Mouse (Mus musculus) kidney, adult 18-20 months (tissue): ENCODE measurements around the gene Ssr2.
"Not testable (repeated sequence)": the region's sequence is repeated elsewhere in the genome, so short reads cannot be mapped to it uniquely, and the experiment has no call there.

ENCODE experiments used
- DNase-seq: peaks from one replicate; pipeline ENCODE4 v3.0.0; 2021

Gene Ssr2

DNA sequence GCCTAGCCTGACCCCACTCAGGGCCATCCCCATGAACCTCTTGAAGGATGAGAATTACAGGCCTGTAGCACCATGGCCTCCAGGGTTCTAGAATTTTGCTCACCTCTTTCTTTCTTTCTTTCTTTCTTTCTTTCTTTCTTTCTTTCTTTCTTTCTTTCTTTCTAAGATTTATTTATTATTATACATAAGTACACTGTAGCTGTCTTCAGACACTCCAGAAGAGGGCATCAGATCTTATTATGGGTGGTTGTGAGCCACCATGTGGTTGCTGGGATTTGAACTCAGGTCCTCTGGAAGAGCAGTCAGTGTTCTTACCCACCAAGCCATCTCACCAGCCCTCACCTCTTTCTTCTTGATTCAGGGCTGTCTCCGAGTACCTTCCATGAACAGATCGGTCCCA is 30.0 kb downstream of the Ssr2 start, which contains the start of gene Arhgef2:
Gene Arhgef2 (plus strand): TSS at position 301 of the 400 bp plus-strand sequence.
- DNase-seq: not testable (repeated sequence)

DNA sequence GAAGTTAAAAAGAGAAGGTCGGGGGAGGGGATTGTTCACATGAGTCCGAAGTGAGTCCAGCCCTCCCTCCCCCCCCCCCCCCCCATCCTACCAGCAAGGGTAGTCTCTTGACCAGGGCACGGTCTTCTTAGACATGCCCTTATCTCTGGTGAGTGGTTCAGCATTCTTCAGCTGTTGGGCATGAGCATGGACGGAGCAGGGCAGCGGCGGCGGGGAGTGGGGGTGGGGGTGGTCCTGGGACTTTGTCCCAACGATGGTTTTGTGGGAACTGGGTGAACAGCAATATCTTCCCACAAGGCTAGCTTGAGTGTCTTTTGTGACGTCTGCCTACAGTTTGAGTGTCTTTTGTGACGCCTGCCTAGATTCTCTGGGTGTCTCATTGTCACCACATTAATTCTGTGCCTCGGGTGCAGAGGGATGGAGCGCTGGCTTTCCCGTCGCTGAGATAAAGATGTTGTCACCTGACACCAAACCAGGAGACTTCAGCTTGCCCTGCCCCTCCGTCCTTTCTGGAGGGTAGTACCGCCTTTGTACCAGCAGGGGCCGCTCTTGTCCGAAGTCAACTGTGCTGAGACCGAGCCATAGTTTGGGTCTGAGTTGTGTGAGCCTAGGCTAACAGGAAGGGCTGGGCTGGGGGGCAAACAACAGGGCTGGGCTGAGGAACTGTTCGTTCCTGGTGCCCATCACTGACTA is 31.5 kb downstream of the Ssr2 start:
- DNase-seq: peak; percentile 92

- no peak for DNase-seq
Observed at GRCm38 (mm10) chr3:88607758-88608138, 32.1 kb downstream of the Ssr2 start.

GRCm38 (mm10) chr3:88609066-88609465 is 33.4 kb downstream of the Ssr2 start:
- no peak for DNase-seq

DNA sequence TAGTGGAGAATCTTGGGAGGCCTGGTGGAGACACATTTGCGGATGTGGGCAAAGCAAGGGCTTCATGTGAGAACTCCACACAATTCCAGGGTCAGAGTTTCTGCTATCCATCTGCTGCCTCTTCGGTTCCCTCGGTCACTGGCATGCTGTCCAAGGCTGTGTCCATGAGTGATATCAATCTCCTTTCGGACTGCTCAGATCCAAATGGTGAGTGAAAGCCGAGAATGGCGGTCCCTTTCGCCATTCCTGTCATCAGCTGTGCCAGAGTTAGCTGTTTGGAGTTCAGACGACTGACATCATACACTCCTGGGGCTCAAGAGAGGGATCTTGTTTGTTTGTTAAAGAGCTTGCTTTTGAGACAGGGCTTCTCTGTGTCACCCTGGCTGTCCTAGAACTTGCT is 38.7 kb downstream of the Ssr2 start:
- no peak for DNase-seq

- DNase-seq: peak; percentile 64
Observed at GRCm38 (mm10) chr3:88615117-88615516, 39.4 kb downstream of the Ssr2 start.

GRCm38 (mm10) chr3:88615902-88616391 is 40.3 kb downstream of the Ssr2 start:
- no peak for DNase-seq

- DNase-seq: no peak
Observed at GRCm38 (mm10) chr3:88616951-88617500, 41.4 kb downstream of the Ssr2 start.

DNA sequence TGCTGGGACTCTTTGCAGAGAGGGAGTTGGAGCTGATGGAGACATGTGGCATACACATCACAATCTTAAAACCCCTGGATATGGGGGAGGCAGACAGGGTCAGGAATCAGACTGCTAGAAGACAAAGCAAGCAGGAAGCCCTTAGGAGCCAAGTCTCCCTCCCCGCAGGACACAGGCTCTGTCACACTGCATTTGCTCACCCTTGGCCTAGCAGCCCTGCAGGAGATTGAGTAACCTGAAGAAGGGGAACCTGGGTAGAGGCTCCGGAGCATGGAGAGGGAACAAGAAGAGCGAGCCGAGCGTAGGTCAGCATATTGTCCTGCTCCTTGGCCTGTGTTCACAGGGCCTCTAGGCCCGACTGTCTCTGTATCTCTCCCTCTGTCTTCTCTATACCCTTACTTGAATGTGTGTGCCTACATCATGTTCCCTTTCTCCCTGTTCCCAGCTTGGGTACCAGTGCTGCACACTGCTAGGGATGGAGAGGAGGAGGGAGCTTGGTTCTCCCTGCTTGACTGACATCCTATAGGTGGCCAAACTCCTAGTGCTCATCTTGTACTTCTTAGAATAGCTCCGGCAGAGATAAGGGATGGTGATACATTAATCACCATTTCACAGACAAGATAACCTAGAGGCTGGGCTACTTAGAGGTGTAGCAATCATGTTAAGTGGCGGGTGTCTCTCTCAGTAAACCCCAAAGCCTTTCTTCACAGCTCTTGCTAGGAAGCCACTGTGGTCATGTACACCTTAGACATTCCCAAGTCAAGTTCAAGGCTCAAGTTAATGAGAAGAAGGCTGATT is 42.6 kb downstream of the Ssr2 start:
- DNase-seq: no peak

GRCm38 (mm10) chr3:88619113-88620097 is 43.7 kb downstream of the Ssr2 start:
- DNase-seq: peak; percentile 76

- DNase-seq: no peak
Observed at GRCm38 (mm10) chr3:88620146-88620991, 44.7 kb downstream of the Ssr2 start.

DNA sequence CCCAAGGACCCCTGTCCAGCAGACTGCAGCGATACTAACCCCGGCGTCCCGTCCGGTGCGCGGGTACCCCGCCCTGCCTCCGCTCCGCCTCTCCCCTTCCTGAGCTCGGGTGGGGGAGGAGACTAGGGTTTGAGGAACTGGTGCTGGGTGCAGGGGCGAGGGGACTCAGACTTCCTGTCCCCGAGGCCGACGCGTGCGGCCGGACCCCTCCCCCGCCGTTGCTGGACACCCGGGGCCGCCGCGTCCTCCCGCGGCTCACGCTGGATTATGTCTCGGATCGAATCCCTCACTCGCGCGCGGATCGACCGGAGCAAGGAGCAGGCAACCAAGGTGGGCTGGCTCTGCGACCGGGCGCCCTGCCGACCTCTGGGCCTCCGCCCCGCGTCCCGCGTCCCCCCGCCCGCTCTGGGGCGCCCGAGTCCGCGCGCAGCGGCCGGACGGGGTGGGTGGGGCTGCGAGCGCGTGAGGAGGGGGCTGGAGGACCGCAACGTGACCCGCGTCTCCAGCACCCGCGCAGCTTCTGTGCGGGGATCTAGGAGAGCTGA is 45.4 kb downstream of the Ssr2 start:
- peak; percentile 82 for DNase-seq

GRCm38 (mm10) chr3:88621537-88622112 is 45.9 kb downstream of the Ssr2 start:
- peak; percentile 71 for DNase-seq

GRCm38 (mm10) chr3:88622113-88622940 is 46.7 kb downstream of the Ssr2 start:
- peak; percentile 62 for DNase-seq

- no peak for DNase-seq
Observed at GRCm38 (mm10) chr3:88622941-88623345, 47.3 kb downstream of the Ssr2 start.

DNA sequence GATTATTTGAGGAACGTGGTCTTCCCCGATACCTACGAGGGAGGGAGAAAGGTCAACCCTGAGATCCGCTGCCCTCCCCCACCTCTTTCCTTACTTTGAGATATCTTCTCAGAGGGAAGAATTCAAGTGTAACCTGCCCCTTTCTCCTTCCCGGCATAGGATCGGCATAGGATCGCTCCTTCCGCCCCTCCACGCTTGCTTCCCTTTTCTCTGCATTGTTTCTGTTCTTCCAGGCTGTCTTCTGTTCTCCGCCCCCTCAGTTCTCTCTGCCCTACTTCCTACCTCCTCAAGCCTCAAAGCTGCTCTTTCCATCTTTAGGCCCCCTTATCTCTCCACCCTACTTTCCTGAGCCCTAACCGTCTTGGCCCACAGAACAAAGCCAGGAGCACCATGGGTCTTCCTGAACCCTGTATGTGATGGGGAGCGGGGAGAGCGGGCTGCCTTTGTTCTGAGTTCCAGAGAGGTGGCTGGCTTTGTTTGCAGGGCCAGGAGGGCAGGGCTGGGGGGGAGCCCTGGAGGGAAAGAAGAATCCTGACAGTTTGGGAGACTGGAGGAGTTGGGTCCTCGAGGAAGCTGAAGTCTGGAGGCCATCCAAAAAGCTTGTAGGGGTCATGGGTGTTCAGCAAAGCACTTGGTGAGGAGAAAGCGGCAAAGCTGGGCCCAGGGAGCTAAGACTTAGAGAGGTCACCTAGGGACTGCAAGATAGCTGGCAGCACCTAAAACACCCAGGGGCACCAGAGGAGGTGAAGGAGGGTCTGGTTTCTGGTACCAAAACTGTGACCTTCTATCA is 47.9 kb downstream of the Ssr2 start:
- DNase-seq: no peak

DNA sequence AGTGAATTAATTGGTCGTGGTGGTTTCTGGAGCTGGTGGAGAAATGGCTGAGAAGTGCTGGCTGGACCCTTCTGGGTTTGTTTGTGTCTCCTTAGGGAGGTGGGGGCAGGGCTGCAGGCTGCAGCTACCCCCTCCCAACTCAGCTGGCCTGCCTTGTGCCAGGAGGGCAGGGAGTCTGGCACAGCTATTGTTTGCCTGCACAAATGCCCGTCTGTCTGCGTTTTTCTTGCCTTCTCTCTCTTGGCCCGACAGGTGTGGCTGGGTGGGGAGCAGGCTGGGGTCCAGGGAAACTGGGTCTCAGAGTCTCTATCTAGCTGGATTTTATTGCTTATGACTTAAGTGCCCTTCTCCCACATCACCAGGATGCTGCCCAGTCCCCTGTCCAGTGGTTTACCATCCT is 48.6 kb downstream of the Ssr2 start:
- no peak for DNase-seq

DNA sequence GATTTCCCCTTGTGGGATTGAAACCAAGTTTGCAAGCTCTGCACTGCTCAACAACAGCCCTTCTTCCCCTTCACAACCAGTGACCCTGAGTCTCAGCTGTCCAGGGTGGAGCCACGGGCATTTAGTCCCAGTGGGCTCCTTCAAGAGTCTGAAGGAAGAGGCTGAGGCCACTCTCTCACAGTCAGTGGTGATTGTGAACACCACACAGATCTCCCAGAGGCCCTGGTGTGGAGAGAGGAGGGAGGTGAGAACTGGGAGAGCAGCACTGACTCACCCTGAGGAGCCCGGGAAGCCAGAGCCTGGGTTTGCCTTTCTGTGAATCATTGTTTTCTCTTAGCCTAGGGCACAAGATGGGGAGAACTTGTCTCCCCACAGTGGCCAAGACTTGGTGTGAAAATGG is 49.3 kb downstream of the Ssr2 start:
- DNase-seq: no peak

DNA sequence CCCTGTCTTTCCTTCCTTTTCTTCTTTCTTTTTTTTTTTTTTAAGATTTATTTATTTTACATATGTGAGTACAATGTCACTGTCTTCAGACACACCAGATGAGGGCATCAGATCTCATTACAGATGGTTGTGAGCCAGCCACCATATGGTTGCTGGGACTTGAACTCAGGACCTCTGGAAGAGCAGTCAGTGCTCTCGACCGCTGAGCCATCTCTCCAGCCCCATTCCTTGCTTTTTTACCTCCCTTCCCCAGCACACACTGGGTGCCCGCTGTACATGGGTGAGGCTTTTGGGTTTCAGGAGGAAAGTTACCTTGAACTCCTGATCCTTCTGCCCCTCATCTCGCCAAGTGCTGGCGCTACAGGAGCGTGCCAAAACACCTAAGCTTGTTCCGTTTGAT is 49.9 kb downstream of the Ssr2 start:
- DNase-seq: no peak
